Mouse (Mus musculus) heart, adult 2 months (tissue): Measurements from ENCODE around the gene Commd6. TPM values are rescaled to one million over a fixed set of nuclear protein-coding genes. Genes with fewer than 3 reads are reported as not detected.

Experiments
- DNase-seq, 2 experiments: peaks; one replicate each; pipeline ENCODE4 v3.0.0; 2021
- H3K27ac ChIP-seq: fragments of 200-600 bp; 2 replicates; pipeline ENCODE4 v1.8.1; 2022
- H3K27me3 ChIP-seq: fragments of 200-500 bp; 2 replicates; pipeline ENCODE4 v1.6.1; 2012; ENCODE audit warnings: mild to moderate bottlenecking, low read length, inconsistent platforms, mixed read lengths; ENCODE audit not compliant: control insufficient read depth, insufficient read depth
- H3K36me3 ChIP-seq: fragments of 200-500 bp; 2 replicates; pipeline ENCODE4 v1.6.1; 2012; ENCODE audit warnings: low read length, inconsistent platforms; ENCODE audit not compliant: control insufficient read depth, insufficient read depth
- H3K4me1 ChIP-seq: fragments of 200-500 bp; 2 replicates; pipeline ENCODE4 v1.6.1; 2011; ENCODE audit warnings: low read length; ENCODE audit not compliant: control insufficient read depth, insufficient read depth
- H3K4me3 ChIP-seq: fragments of 200-600 bp; 2 replicates; pipeline ENCODE4 v1.8.1; 2022
- H3K79me2 ChIP-seq: fragments of 200-500 bp; replicated peaks from 2 replicates; pipeline ENCODE4 v1.6.1; 2012; ENCODE audit warnings: mild to moderate bottlenecking, inconsistent platforms, low read length, moderate library complexity, mixed read lengths; ENCODE audit not compliant: control insufficient read depth, insufficient read depth
- H3K9ac ChIP-seq: fragments of 200-500 bp; 2 replicates; pipeline ENCODE4 v1.6.1; 2012; ENCODE audit warnings: low read depth, mild to moderate bottlenecking, control low read depth, inconsistent platforms, low read length, mixed read lengths
- CTCF ChIP-seq: fragments of 200-600 bp; IDR thresholded peaks from 2 replicates; pipeline ENCODE4 v1.8.1; 2022; ENCODE audit warnings: antibody characterized with exemption, mild to moderate bottlenecking, moderate library complexity
- EP300 ChIP-seq: fragments of 200-500 bp; IDR thresholded peaks from 2 replicates; pipeline ENCODE4 v1.6.1; 2011; ENCODE audit warnings: low read depth, low read length, control low read depth; ENCODE audit not compliant: insufficient read depth
- POLR2A ChIP-seq: fragments of 200-500 bp; IDR thresholded peaks from 2 replicates; pipeline ENCODE4 v1.6.1; 2011; ENCODE audit warnings: mild to moderate bottlenecking, low read depth, low read length, control low read depth; ENCODE audit not compliant: insufficient read depth
- WGBS: fragments of 180-500 bp; shearing (Covaris S2); methylation state at CpG from one replicate; pipeline ENCODE4 v1.1.7; 2018; 5-methylcytosine and 5-hydroxymethylcytosine counted together
- intact Hi-C: fragments of 180-260 bp; cut with DNase I; formaldehyde crosslinking; loops from one replicate; pipeline ENCODE4 v1.15.1; 2025
- polyA plus RNA-seq: library from polyadenylated mRNA; depleted of rRNA; stranded (reverse); fragments of >200 nt; gene quantifications from 2 replicates; pipeline ENCODE4 v1.2.3, GENCODE M21; 2012
- total RNA-seq, 2 experiments: library from RNA; stranded (reverse); gene quantifications; 2 replicates each; pipeline ENCODE4 v1.2.3; 2021

Gene Commd6
- total and polyA plus RNA-seq, 3 experiments: 14.4 to 33.6 (median 24.8) TPM

DNA sequence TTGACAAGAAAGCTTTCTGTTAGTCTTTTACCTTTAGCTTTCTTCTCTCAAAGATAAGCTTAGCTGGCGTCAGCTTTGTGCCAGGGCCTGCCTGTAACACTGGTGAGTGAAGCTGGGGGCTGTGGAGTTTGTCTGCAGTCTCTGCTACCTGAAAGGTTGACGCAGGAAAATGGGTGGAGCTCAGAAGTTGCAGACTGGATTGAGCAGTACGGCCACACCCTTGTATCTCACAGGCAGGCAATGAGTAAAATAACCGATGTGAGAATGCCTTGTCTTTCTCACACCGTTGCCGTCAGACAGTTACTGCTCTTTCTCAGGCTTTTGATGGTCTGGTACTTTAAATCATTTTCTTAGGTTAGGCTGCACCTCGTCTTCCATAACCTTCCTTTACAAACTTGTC lies 25.6 kb upstream of the Commd6 start:
- Histone ChIP-seq H3K27me3 (no peaks in the 10 kb centered on the region), H3K4me3 (no peak overlapping the region), H3K79me2 (no peaks in the 10 kb centered on the region), H3K4me1 (no peaks in the 10 kb centered on the region; the same call in 1 of the 2 replicates), H3K36me3 (no peaks in the 10 kb centered on the region), H3K27ac (no peak overlapping the region), H3K9ac (no peak overlapping the region)
- WGBS: 93% methylated on average over 7 of the region's 7 CpGs
- TF ChIP-seq POLR2A: no peak
- no peak for TF ChIP-seq EP300
- TF ChIP-seq CTCF: no peak
- DNase-seq: no peak
- intact Hi-C loops: loop anchor here (5.0 kb wide), 1 partner anchor 61 kb away; the partner anchor contains the start of genes Gm9922 and Lmo7

DNA sequence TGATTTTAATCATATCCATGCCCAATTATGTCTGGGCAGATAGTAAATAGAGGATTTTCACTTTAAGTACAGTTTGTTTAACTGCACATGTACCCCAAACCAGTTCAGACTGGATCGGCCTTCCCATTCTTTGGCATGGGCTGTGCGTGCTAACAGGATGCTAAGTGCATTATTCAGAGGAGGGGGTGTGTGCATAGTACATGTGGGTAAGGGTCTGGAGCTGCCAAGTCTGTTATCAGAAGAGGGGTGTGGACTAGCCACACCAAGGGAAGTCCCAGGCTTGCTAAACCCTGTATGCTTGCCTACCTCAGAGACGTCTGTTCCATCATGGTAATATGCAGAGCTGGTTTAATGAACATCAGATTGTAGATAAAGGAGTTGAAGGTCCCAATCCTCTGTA lies 23.8 kb upstream of the Commd6 start:
- Histone ChIP-seq H3K4me3 (no peak overlapping the region), H3K36me3 (no peaks in the 10 kb centered on the region), H3K79me2 (no peaks in the 10 kb centered on the region), H3K4me1 (no peaks in the 10 kb centered on the region; the same call in 1 of the 2 replicates), H3K27me3 (no peaks in the 10 kb centered on the region), H3K9ac (no peak overlapping the region), H3K27ac (no peak overlapping the region)
- WGBS: 68% methylated on average over 3 of the region's 3 CpGs
- intact Hi-C loops: no loop called here
- TF ChIP-seq EP300 (no peak), POLR2A (no peak), CTCF (no peak)
- DNase-seq: no peak

DNA sequence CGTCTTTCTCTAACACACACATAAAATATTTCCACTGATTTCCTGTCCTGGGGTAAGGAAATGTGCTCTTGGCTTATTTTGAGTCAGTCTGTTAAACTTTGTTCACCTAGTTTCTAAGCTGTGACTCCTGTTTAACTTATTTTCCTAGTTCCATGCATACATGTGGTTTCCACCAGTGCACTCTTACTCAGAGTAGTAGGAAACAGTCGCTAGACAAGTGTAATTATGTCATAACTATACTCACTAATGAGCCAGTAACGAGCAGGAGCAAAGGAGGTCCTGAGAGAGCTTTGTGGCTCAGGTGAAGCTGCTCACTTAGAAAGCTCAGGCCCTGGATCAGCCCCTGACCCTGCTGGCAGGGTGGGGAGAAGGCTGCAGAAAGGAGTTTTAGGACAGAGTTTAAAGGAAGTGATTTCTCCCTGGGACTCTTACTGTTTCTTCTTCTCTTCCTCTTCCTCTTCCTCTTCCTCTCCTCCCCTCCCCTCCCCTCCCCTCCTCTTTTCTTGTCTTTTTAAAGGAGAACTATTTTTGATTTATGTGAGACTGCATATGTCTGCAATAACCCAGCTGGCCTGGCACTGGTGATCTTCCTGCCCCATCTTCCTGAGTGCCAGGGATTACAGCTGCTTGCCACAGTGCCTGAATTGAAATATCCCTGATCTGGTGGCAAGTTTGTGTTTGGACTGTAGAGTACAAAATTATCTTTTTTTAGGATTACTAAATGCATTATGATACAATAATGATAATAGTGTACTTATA lies 21.3 kb upstream of the Commd6 start:
- H3K27me3 ChIP-seq: no peaks in the 10 kb centered on the region
- no peaks in the 10 kb centered on the region; the same call in 1 of the 2 replicates for H3K4me1 ChIP-seq
- DNase-seq: no peak
- H3K79me2 ChIP-seq: no peaks in the 10 kb centered on the region
- H3K27ac ChIP-seq: no peak overlapping the region
- no peak overlapping the region for H3K9ac ChIP-seq
- WGBS: 54% methylated on average over 3 of the region's 3 CpGs
- no peak overlapping the region for H3K4me3 ChIP-seq
- intact Hi-C loops: no loop called here
- TF ChIP-seq EP300 (no peak), POLR2A (no peak), CTCF (no peak)
- H3K36me3 ChIP-seq: no peaks in the 10 kb centered on the region

DNA sequence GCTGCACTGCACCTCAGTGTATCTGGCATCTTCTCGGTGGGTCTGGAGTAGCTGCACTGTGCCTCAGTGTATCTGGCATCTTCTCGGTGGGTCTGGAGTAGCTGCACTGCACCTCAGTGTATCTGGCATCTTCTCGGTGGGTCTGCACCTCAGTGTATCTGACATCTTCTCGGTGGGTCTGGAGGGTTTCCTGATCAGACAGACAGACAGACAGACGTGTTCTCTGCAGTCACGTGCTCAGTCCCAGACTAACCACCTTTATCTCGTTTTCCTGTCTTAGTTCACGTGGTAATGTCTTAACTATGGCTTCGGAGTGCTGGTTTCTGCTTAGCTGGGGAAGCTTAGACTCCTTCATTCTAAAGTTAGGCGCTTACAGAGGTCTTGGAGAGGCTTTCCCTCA lies 15.8 kb upstream of the Commd6 start:
- WGBS: 57% methylated on average over 10 of the region's 10 CpGs
- H3K36me3 ChIP-seq: no peaks in the 10 kb centered on the region
- intact Hi-C loops: no loop called here
- DNase-seq: no peak
- no peak overlapping the region for H3K4me3 ChIP-seq
- H3K27ac ChIP-seq: no peak overlapping the region
- no peaks in the 10 kb centered on the region for H3K27me3 ChIP-seq
- H3K9ac ChIP-seq: no peak overlapping the region
- H3K79me2 ChIP-seq: no peaks in the 10 kb centered on the region
- TF ChIP-seq EP300 (no peak), POLR2A (no peak), CTCF (no peak)
- H3K4me1 ChIP-seq: peaks cover 1% of the 10 kb centered on the region; the same call in 1 of the 2 replicates

DNA sequence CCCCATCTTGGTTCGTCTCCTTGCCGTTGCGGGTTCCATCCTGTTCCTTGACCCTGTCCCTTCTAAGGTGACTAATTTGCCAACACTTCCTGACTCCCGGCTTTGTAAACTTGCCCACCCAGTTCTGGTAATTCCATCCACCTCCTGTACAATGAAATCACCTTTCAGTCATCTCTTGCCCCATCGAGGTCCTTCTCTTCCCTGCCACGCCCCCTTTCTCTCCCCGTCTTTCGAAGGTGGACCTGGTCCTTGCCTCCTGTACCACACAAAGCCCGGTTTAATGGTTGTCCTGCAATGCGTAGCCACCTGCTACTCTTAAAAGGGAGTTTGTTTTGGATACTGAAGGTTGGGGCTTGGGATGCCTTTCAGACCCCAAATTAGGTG lies 14.0 kb upstream of the Commd6 start:
- TF ChIP-seq CTCF: no peak
- TF ChIP-seq POLR2A: no peak
- TF ChIP-seq EP300: no peak
- intact Hi-C loops: loop anchor here (1.0 to 5.0 kb wide), 2 partner anchors 137 to 192 kb away; no protein-coding TSS in a partner anchor
- DNase-seq: no peak
- Histone ChIP-seq H3K36me3 (no peaks in the 10 kb centered on the region), H3K27me3 (no peaks in the 10 kb centered on the region), H3K4me1 (peaks cover 1% of the 10 kb centered on the region; the same call in 1 of the 2 replicates), H3K4me3 (peak overlapping the region; percentile 99), H3K79me2 (no peaks in the 10 kb centered on the region), H3K9ac (peak overlapping the region; percentile 93), H3K27ac (no peak overlapping the region; the same call in 1 of the 2 replicates)
- WGBS: 2% methylated on average over 10 of the region's 10 CpGs
